Mouse (Mus musculus) kidney, adult 2 months (tissue): ENCODE results near the gene Capg.

Source experiments
- CTCF ChIP-seq: fragments of 200-500 bp; conservative IDR thresholded peaks from 2 replicates; pipeline ENCODE4 v1.5.1; 2011; ENCODE audit warnings: low read depth, mild to moderate bottlenecking, control low read depth, low read length, moderate library complexity, mixed read lengths; ENCODE audit not compliant: insufficient read depth, insufficient read length
- POLR2A ChIP-seq: fragments of 200-500 bp; IDR thresholded peaks from one replicate; pipeline ENCODE4 v1.6.1; 2011; ENCODE audit warnings: low read depth, low read length, control low read depth

DNA sequence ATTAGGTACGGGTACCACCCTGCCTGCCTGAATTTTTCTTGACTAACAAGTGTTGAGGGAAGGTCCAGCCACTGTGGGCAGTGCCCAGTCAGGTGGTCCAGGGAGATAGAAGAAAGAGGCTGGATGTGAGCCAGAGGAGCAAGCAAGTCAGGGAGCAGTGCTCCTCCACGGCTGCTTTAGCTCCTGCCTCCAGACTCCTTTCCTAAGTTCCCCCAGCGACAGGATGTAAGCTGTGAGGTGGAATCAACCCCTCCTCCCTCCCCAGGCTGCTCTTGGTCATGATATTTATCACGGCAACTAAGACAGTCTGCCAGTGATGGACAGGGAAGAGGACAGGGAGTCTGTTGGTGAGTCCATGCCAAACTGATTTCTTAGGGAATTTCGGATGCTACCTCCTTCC lies 49.7 kb downstream of the Capg start:
- TF ChIP-seq CTCF (no peak), POLR2A (no peak)
